Mouse (Mus musculus): ENCODE results near the gene Slamf9.

Slamf9 gene

GRCm38 (mm10) chr1:172489585-172490250, 14.6 kb downstream of the Slamf9 start:
- in situ Hi-C loops (cut with MboI, MseI) = loop anchor here (10.0 kb wide), 2 partner anchors 435 to 665 kb away; partner anchors contain the start of gene Nhlh1

- in situ Hi-C loops (cut with MboI, MseI) = loop anchor here (10.0 kb wide), 1 partner anchor 665 kb away; no protein-coding TSS in a partner anchor
Measured at GRCm38 (mm10) chr1:172490261-172490661, 15.1 kb downstream of the Slamf9 start.

- in situ Hi-C loops (cut with MboI, MseI) = loop anchor here (10.0 kb wide), 1 partner anchor 667 kb away; no protein-coding TSS in a partner anchor
Measured at GRCm38 (mm10) chr1:172492047-172492446, 16.9 kb downstream of the Slamf9 start.

GRCm38 (mm10) chr1:172493516-172493915, 18.4 kb downstream of the Slamf9 start:
- in situ Hi-C loops (cut with MboI, MseI) = loop anchor here (10.0 kb wide), 1 partner anchor 669 kb away; no protein-coding TSS in a partner anchor

- in situ Hi-C loops (cut with MboI, MseI) = loop anchor here (10.0 kb wide), 1 partner anchor 671 kb away; no protein-coding TSS in a partner anchor
Measured at GRCm38 (mm10) chr1:172496030-172496429, 20.9 kb downstream of the Slamf9 start.

GRCm38 (mm10) chr1:172497428-172497827, 22.3 kb downstream of the Slamf9 start:
- in situ Hi-C loops (cut with MboI, MseI) = loop anchor here (10.0 kb wide), 1 partner anchor 673 kb away; no protein-coding TSS in a partner anchor

- in situ Hi-C loops (cut with MboI, MseI) = loop anchor here (10.0 kb wide), 1 partner anchor 675 kb away; no protein-coding TSS in a partner anchor
Measured at GRCm38 (mm10) chr1:172499765-172500441, 24.7 kb downstream of the Slamf9 start, which contains the start of gene Tagln2. Gene Tagln2, plus strand, starts transcription at chr1:172500047.

GRCm38 (mm10) chr1:172500451-172501370, 25.6 kb downstream of the Slamf9 start:
- in situ Hi-C loops (cut with MboI, MseI) = no loop called here

GRCm38 (mm10) chr1:172501371-172502144, 26.4 kb downstream of the Slamf9 start:
- in situ Hi-C loops (cut with MboI, MseI) = no loop called here

- in situ Hi-C loops (cut with MboI, MseI) = no loop called here
Measured at GRCm38 (mm10) chr1:172502145-172503110, 27.3 kb downstream of the Slamf9 start.

GRCm38 (mm10) chr1:172503111-172503997, 28.2 kb downstream of the Slamf9 start:
- in situ Hi-C loops (cut with MboI, MseI) = no loop called here

GRCm38 (mm10) chr1:172504756-172505155, 29.6 kb downstream of the Slamf9 start:
- in situ Hi-C loops (cut with MboI, MseI) = no loop called here

- in situ Hi-C loops (cut with MboI, MseI) = no loop called here
Measured at GRCm38 (mm10) chr1:172507001-172507400, 31.8 kb downstream of the Slamf9 start.

- in situ Hi-C loops (cut with MboI, MseI) = no loop called here
Measured at GRCm38 (mm10) chr1:172507701-172508100, 32.5 kb downstream of the Slamf9 start.

GRCm38 (mm10) chr1:172508172-172508571, 33.0 kb downstream of the Slamf9 start:
- in situ Hi-C loops (cut with MboI, MseI) = no loop called here

GRCm38 (mm10) chr1:172509235-172509634, 34.1 kb downstream of the Slamf9 start:
- in situ Hi-C loops (cut with MboI, MseI) = no loop called here

GRCm38 (mm10) chr1:172509983-172510382, 34.8 kb downstream of the Slamf9 start:
- in situ Hi-C loops (cut with MboI, MseI) = no loop called here

- in situ Hi-C loops (cut with MboI, MseI) = no loop called here
Measured at GRCm38 (mm10) chr1:172510421-172510972, 35.3 kb downstream of the Slamf9 start.
